Mouse (Mus musculus) B cell, adult 2 months (primary cell): Measurements from ENCODE around the gene Pik3r1.
A peak's percentile ranks its signal among the peaks of the same experiment; 100 is the strongest.

Source experiments
- DNase-seq, 2 experiments: peaks; one replicate each; pipeline ENCODE4 v3.0.0; 2022

Pik3r1 gene

DNA sequence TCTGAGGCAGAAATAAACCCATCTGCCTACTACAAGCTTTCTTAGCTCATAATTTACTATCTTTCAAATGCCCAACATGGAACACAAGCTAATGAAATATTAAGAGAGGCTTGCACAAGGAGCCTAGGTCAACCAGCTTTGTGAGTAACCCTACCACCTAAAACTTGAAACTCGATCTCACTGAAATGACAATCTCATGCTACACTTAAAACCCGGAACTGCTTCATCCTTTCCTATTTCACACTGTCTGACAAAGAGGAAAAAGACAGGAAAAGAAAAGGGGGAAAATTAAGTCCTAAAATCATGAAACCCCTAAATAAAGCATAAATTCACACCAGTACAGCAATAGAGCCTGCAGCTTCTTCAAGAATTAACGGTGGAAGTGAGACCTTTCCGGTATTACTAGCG lies 1.4 kb downstream of the Pik3r1 start:
- no peak for DNase-seq

DNA sequence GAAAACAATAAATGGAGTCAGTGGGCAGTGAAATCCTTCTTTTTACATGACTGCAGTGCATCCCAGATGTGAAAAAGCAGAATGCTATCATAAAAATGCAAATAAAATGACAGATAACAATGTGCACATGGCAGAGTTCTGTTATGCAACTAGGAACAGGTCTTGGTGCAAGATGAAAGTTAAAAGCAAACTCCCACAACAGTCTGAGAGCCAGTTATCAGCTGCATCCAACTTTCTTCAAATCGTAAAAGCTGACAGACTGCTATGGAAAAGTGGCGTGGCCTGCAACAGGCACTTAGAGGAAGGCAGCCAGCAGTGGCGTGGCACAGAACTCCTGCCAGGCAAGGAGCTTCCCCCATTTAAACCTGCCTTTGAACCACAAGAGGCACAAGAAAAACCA lies 2.0 kb downstream of the Pik3r1 start:
- DNase-seq = no peak

DNA sequence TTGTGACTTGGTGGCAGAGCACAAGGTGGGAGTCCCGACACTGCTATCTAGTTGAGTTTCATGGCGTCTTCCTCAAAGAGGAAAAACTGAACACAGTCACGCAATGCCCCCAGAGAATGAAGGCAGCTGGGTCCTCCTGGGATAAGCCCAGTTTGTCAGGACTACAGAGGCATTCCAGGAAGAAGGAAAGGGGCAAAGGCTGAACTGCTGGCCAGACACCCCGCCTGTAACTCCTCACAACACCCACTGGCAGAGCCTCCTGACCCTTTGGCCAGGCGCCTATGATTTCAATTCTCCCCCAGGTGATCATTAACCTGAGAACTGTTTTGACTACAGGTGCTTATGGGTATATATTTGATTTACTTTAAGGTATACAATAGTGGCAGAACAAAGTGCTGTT lies 3.9 kb downstream of the Pik3r1 start:
- no peak for DNase-seq

- no peak for DNase-seq
These were observed 4.3 kb downstream of the Pik3r1 start for GRCm38 (mm10) chr13:101763676-101764075.

DNA sequence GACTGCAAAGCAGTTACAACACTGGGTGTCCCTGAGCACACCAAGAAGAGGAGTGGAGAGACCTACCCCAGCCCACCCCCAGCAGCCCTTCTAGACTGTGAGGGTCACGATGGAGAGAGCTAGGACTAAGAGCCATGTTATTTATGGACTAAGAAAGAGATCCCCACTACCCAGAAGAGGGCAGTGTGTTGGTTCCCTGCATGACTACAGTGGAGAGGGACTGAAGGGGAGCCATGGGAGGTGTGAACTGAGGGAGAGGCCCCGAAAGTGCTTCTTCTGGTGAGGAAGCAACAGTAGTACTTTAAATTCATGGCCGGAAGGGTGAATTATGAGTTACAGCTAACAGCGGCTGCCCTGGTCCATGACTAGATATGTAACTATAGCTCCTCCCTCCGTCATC lies 4.9 kb downstream of the Pik3r1 start:
- DNase-seq = no peak

DNA sequence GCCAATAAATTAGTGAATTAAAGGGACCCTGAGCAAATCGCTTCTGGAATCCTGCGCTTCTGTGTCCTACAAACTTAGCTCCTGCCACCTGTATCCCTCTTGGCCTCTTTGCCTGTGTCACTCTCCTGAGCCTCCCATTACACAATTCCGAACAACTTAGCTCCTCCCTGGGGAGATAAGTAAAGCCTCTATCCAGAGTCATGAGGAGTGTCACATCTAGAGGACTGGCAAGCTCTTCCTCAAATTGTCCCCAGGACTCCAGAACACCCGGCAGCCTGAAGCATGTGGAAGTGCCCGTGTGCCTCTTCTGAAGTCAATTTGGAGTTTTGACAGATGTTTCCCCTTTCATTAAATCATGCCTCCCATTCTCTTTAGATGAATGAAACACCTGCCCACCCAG lies 6.4 kb downstream of the Pik3r1 start:
- DNase-seq = no peak

- DNase-seq = no peak
These were observed 7.1 kb downstream of the Pik3r1 start for GRCm38 (mm10) chr13:101760953-101761352.

- peak; percentile 57 to 64 for DNase-seq
These were observed 7.9 kb downstream of the Pik3r1 start for GRCm38 (mm10) chr13:101760001-101760687.

DNA sequence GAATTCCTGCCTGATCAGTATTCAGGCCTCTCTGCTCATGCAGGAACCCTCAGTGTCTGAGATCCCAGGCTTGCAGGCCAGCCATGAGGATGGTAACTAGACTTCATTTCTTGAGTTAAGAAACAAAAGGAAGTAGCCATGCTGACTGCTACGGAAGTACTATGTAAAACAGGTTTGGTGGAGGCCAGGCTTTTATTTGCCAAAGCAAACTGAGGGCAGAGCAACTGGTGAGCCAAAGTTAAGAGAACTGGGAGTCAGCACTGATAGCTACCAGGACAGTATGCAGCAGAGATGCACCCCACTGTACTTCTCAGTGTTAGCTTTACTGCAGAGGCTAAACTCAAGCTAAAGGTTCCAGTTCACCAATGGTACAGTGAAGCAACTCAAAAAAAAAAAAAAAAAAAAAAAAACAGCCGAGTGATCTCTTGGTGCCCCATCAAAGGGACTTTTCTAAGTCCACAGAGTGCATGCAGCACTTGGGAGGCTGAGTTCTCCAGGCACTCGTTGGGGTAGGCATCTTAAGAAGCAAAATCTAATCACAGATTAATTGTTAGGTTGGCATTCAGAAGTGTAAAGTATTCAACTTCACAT lies 8.6 kb downstream of the Pik3r1 start:
- DNase-seq = peak; percentile 36

DNA sequence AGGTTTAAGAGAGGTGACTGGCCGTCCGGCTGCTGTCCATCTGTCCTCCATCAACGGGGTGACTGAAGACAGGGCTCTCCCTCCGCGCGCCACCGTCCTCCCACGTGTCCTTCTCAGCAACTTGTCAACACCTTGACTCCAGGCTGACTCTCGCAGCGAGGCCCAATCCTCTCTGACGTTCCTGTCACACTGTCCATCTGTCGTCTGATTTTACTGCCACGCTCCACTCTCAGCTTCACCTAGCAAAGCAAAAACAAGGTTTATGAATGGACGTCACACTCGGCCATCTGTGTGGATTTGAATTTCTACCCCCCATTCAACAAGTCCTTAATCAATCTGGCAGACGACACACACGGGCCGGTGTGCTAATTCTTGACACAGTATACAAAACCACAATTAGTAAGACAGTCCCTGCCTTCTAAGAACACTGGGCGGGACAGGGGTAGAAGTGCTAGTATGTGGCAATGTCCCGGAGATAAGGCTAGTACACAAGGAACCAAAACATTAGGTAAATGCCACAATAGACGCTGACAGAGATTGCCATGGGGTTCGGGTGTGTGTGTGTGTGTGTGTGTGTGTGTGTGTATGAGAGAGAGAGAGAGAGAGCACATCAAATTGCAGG lies 10.1 kb downstream of the Pik3r1 start:
- DNase-seq = no peak

DNA sequence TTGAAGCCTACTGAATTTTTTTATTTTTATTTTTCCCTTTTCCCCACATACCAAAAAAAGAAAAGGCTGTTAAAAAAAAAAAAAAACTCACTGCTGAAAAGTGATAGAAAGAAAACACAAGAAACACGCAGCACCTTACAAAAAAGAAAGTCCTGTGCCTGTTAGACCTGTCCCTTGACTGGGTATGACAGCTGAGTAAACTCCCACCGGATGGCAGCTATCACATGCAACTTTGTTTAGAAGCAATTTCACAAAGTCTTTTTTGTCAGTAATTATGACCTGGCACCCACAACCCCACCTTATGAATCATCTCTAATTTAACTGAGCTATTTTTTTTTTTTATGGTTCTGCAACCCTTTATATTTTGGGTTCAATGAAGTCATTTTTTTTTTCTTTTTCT lies 12.8 kb downstream of the Pik3r1 start:
- DNase-seq = no peak

- no peak for DNase-seq
These were observed 14.4 kb downstream of the Pik3r1 start for GRCm38 (mm10) chr13:101753639-101754038.

GRCm38 (mm10) chr13:101751816-101752215 lies 16.2 kb downstream of the Pik3r1 start:
- no peak for DNase-seq

- DNase-seq = no peak
These were observed 21.9 kb downstream of the Pik3r1 start for GRCm38 (mm10) chr13:101746012-101746595.

- DNase-seq = no peak
These were observed 23.1 kb downstream of the Pik3r1 start for GRCm38 (mm10) chr13:101744943-101745342.

- no peak for DNase-seq
These were observed 24.0 kb downstream of the Pik3r1 start for GRCm38 (mm10) chr13:101744053-101744452.

GRCm38 (mm10) chr13:101743247-101743646 lies 24.8 kb downstream of the Pik3r1 start:
- DNase-seq = no peak

DNA sequence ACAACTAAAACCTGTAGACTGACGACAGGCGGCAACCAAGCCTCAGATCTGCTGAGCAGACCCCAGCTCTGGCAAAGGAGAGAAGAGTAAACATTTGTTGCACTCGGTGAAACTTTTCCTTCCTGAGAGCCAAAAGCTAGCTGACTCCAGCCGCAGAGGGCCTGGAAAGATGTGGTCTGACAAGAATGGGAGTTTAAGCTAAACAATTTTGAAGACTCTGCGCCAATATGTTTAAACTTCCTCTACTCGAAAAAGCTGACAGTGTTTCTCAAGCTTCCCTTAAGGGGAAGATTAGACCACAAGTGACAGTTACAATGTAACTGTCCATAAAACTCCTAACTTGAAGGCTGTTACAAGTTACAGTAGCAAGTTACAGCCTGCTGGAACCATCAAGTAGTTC lies 25.4 kb downstream of the Pik3r1 start:
- DNase-seq = no peak

DNA sequence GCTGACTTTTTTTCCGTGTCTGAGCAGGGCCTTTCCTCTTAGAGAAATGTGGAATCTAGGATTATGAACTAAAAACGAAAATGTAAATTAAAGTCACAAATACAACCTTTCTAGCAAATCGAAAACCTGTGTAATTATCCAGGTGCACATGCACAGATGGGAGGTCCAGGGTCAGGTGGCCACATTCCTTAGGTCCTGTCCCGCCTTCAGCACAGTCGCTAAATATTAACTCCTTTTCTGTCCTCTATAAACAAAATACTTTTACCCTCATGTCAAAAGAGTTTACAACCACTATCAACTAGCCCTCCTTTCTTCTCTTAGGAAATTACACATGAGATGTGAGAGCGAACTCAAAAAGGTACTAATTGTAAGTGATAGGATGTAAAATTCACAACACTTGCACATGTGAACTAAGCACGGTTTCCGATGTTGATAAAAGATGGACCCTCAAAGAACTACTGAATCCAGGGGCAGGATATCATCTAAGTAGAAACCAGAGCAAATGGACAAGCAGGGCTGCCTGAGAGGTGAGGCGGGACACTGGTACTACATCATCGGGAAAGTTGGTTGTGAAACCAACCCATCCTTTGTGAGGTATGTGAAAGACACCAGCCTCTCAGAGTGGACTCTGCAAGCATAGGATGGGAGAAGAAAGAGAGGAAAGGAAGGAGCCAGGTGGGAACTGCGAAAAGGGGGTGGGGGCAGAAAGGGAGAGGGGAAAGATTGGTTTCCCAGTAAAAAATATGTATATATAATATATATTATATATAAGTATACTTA lies 26.3 kb downstream of the Pik3r1 start:
- DNase-seq = no peak

GRCm38 (mm10) chr13:101739732-101740381 lies 28.2 kb downstream of the Pik3r1 start:
- no peak for DNase-seq

GRCm38 (mm10) chr13:101738769-101739168 lies 29.2 kb downstream of the Pik3r1 start:
- DNase-seq = no peak

- DNase-seq = no peak
These were observed 31.3 kb downstream of the Pik3r1 start for GRCm38 (mm10) chr13:101736521-101737387.
